Mouse (Mus musculus) hindbrain, embryonic 10.5 days (tissue): Measurements from ENCODE around the gene Atg16l1. TPM values are rescaled to one million over a fixed set of nuclear protein-coding genes. Genes with fewer than 3 reads are reported as not detected.

Experiments
- polyA plus RNA-seq: library from polyadenylated mRNA; unstranded; fragments of >200 nt; fragmentation: Nextera tagmentation; extraction: Ambion mirVana; gene quantifications from 2 replicates; pipeline ENCODE4 v1.2.1, GENCODE M21; 2016

Gene Atg16l1
- polyA plus RNA-seq, 1 experiment from 2014 or later, result 41.2 TPM

Other genes starting within 250 kb of the Atg16l1 start
- gene Neu2, start 246.0 kb upstream of the Atg16l1 start, polyA plus RNA-seq, result not detected in 2 replicates
- gene Ngef, start 182.0 kb upstream of the Atg16l1 start, polyA plus RNA-seq, result 3.3 and 5.0 TPM in 2 replicates
- gene Inpp5d, start 135.6 kb upstream of the Atg16l1 start, polyA plus RNA-seq, result 3.2 and 6.2 TPM in 2 replicates
- 2.5 and 3.3 TPM in 2 replicates for gene Sag, start 47.8 kb downstream of the Atg16l1 start, polyA plus RNA-seq
- 32.6 and 33.6 TPM in 2 replicates for gene Dgkd, start 97.4 kb downstream of the Atg16l1 start, polyA plus RNA-seq